Mouse (Mus musculus) hindbrain, postnatal 0 days (tissue): ENCODE measurements around the gene Lrrc8d. TPM values are rescaled to one million over a fixed set of nuclear protein-coding genes. Genes with fewer than 3 reads are reported as not detected.

Experiments used
- ATAC-seq: fragments of 200-750 bp; cut with Nextera tagmentation; 2 replicates; pipeline ENCODE4 v1.8.0; 2017; ENCODE audit warnings: mild to moderate bottlenecking, moderate TSS enrichment, moderate library complexity
- DNase-seq: peaks from one replicate; pipeline ENCODE4 v3.0.0-alpha.2; 2015; ENCODE audit warnings: low spot score
- H3K27ac ChIP-seq: fragments of 300-500 bp; sonication (generic); 2 replicates; pipeline ENCODE4 v1.5.1; 2014; ENCODE audit warnings: mild to moderate bottlenecking
- H3K27me3 ChIP-seq: fragments of 300-500 bp; sonication (generic); 2 replicates; pipeline ENCODE4 v1.6.1; 2014; ENCODE audit warnings: low read length, mixed read lengths; ENCODE audit not compliant: insufficient read depth
- H3K36me3 ChIP-seq: fragments of 300-500 bp; sonication (generic); 2 replicates; pipeline ENCODE4 v1.6.1; 2014; ENCODE audit warnings: low read length, mixed read lengths; ENCODE audit not compliant: insufficient read depth
- H3K4me1 ChIP-seq: fragments of 300-500 bp; sonication (generic); 2 replicates; pipeline ENCODE4 v1.6.1; 2014; ENCODE audit warnings: antibody characterized with exemption, low read length, mixed read lengths; ENCODE audit not compliant: insufficient read depth
- H3K4me2 ChIP-seq: fragments of 300-500 bp; sonication (generic); 2 replicates; pipeline ENCODE4 v1.6.1; 2014; ENCODE audit warnings: low read depth, mild to moderate bottlenecking, low read length, moderate library complexity, mixed read lengths
- H3K4me3 ChIP-seq: fragments of 300-500 bp; sonication (generic); 2 replicates; pipeline ENCODE4 v1.5.1; 2014; ENCODE audit warnings: low read length
- H3K9ac ChIP-seq: fragments of 300-500 bp; sonication (generic); replicated peaks from 2 replicates; pipeline ENCODE4 v1.6.1; 2014; ENCODE audit warnings: mild to moderate bottlenecking, low read length, moderate library complexity, mixed read lengths
- H3K9me3 ChIP-seq: fragments of 300-500 bp; sonication (generic); 2 replicates; pipeline ENCODE4 v1.6.1; 2016; ENCODE audit warnings: low read length, mixed read lengths
- CTCF ChIP-seq: IDR thresholded peaks from 2 replicates; pipeline ENCODE4 v1.5.1; 2016; ENCODE audit warnings: antibody characterized with exemption, control low read depth, low read depth
- WGBS: fragments of 180-500 bp; shearing (Covaris S2); extraction: QIAGEN DNeasy Blood & Tissue Kit; methylation state at CpG from one replicate; pipeline ENCODE4 v1.1.7; 2014; 5-methylcytosine and 5-hydroxymethylcytosine counted together
- polyA plus RNA-seq: library from polyadenylated mRNA; unstranded; fragments of >200 nt; fragmentation: Nextera tagmentation; extraction: Ambion mirVana; gene quantifications from 2 replicates; pipeline ENCODE4 v1.2.1, GENCODE M21; 2015
- total RNA-seq: library from RNA; depleted of rRNA; stranded (reverse); fragments of >200 nt; gene quantifications from 2 replicates; pipeline ENCODE4 v1.2.3, GENCODE M21; 2014

Gene Lrrc8d
- total and polyA plus RNA-seq, 2 experiments from 2014 or later = 11.7 to 27.7 TPM

GRCm38 (mm10) chr5:105832140-105832539, 132.4 kb downstream of the Lrrc8d start:
- no peak for DNase-seq
- TF ChIP-seq CTCF = no peak
- Histone ChIP-seq H3K4me2 (no peak overlapping the region), H3K4me3 (no peak overlapping the region), H3K27ac (no peak overlapping the region), H3K4me1 (no peaks in the 10 kb centered on the region), H3K36me3 (no peaks in the 10 kb centered on the region), H3K27me3 (no peaks in the 10 kb centered on the region), H3K9ac (no peak overlapping the region), H3K9me3 (no peaks in the 10 kb centered on the region)
- ATAC-seq = no peak
- 70% methylated on average over 7 of the region's 7 CpGs for WGBS

- no peak for TF ChIP-seq CTCF
- WGBS = 83% methylated on average over 3 of the region's 3 CpGs
- ATAC-seq (no peak), DNase-seq (no peak)
- H3K36me3 ChIP-seq = no peaks in the 10 kb centered on the region
- H3K9ac ChIP-seq = no peak overlapping the region
- H3K27me3 ChIP-seq = no peaks in the 10 kb centered on the region
- no peaks in the 10 kb centered on the region for H3K4me1 ChIP-seq
- no peak overlapping the region for H3K4me2 ChIP-seq
- H3K27ac ChIP-seq = no peak overlapping the region
- H3K9me3 ChIP-seq = no peaks in the 10 kb centered on the region
- no peak overlapping the region for H3K4me3 ChIP-seq
Observed at GRCm38 (mm10) chr5:105833923-105834322, 134.2 kb downstream of the Lrrc8d start.

GRCm38 (mm10) chr5:105836006-105836405, 136.2 kb downstream of the Lrrc8d start:
- H3K9me3 ChIP-seq = no peaks in the 10 kb centered on the region
- H3K27me3 ChIP-seq = no peaks in the 10 kb centered on the region
- no peak overlapping the region for H3K9ac ChIP-seq
- no peak overlapping the region for H3K4me3 ChIP-seq
- TF ChIP-seq CTCF = no peak
- DNase-seq = no peak
- no peak for ATAC-seq
- H3K36me3 ChIP-seq = no peaks in the 10 kb centered on the region
- 75% methylated on average over 9 of the region's 9 CpGs for WGBS
- no peaks in the 10 kb centered on the region for H3K4me1 ChIP-seq
- H3K4me2 ChIP-seq = no peak overlapping the region
- no peak overlapping the region for H3K27ac ChIP-seq

GRCm38 (mm10) chr5:105839740-105840310, 140.1 kb downstream of the Lrrc8d start:
- Histone ChIP-seq H3K27me3 (no peaks in the 10 kb centered on the region), H3K4me1 (no peaks in the 10 kb centered on the region), H3K4me2 (no peak overlapping the region), H3K27ac (no peak overlapping the region), H3K9me3 (no peaks in the 10 kb centered on the region), H3K4me3 (no peak overlapping the region), H3K36me3 (no peaks in the 10 kb centered on the region), H3K9ac (no peak overlapping the region)
- WGBS = 79% methylated on average over 13 of the region's 13 CpGs
- no peak for TF ChIP-seq CTCF
- ATAC-seq (no peak), DNase-seq (no peak)

GRCm38 (mm10) chr5:105844044-105844753, 144.4 kb downstream of the Lrrc8d start:
- no peak for DNase-seq
- H3K27ac ChIP-seq = no peak overlapping the region
- no peak overlapping the region for H3K9ac ChIP-seq
- H3K4me1 ChIP-seq = no peaks in the 10 kb centered on the region
- H3K36me3 ChIP-seq = no peaks in the 10 kb centered on the region
- no peak for ATAC-seq
- no peaks in the 10 kb centered on the region for H3K9me3 ChIP-seq
- H3K4me2 ChIP-seq = no peak overlapping the region
- H3K27me3 ChIP-seq = no peaks in the 10 kb centered on the region
- 87% methylated on average over 10 of the region's 10 CpGs for WGBS
- H3K4me3 ChIP-seq = no peak overlapping the region
- no peak for TF ChIP-seq CTCF

- no peak overlapping the region for H3K9ac ChIP-seq
- H3K36me3 ChIP-seq = no peaks in the 10 kb centered on the region
- H3K4me3 ChIP-seq = no peak overlapping the region
- H3K27ac ChIP-seq = no peak overlapping the region
- ATAC-seq (no peak), DNase-seq (no peak)
- 90% methylated on average over 2 of the region's 2 CpGs for WGBS
- no peaks in the 10 kb centered on the region for H3K27me3 ChIP-seq
- no peak overlapping the region for H3K4me2 ChIP-seq
- peak; percentile 29; the same call in 1 of the 2 replicates for TF ChIP-seq CTCF
- H3K4me1 ChIP-seq = no peaks in the 10 kb centered on the region
- H3K9me3 ChIP-seq = no peaks in the 10 kb centered on the region
Observed at GRCm38 (mm10) chr5:105845041-105845440, 145.3 kb downstream of the Lrrc8d start.

- TF ChIP-seq CTCF = no peak
- ATAC-seq = no peak
- H3K4me3 ChIP-seq = no peak overlapping the region
- no peak overlapping the region for H3K27ac ChIP-seq
- H3K36me3 ChIP-seq = no peaks in the 10 kb centered on the region
- DNase-seq = no peak
- WGBS = 78% methylated on average over 8 of the region's 8 CpGs
- no peaks in the 10 kb centered on the region for H3K27me3 ChIP-seq
- H3K4me1 ChIP-seq = no peaks in the 10 kb centered on the region
- no peak overlapping the region for H3K4me2 ChIP-seq
- no peak overlapping the region for H3K9ac ChIP-seq
- H3K9me3 ChIP-seq = no peaks in the 10 kb centered on the region
Observed at GRCm38 (mm10) chr5:105847726-105848125, 148.0 kb downstream of the Lrrc8d start.
